Mouse (Mus musculus): ENCODE measurements around the gene Nab2. TPM values are rescaled to one million over a fixed set of nuclear protein-coding genes. Genes with fewer than 3 reads are reported as not detected.

Gene Nab2
- 0.93 and 1.2 TPM in 2 replicates for polyA plus RNA-seq (2014; fragmentation: Nextera tagmentation; extraction: Ambion mirVana)

DNA sequence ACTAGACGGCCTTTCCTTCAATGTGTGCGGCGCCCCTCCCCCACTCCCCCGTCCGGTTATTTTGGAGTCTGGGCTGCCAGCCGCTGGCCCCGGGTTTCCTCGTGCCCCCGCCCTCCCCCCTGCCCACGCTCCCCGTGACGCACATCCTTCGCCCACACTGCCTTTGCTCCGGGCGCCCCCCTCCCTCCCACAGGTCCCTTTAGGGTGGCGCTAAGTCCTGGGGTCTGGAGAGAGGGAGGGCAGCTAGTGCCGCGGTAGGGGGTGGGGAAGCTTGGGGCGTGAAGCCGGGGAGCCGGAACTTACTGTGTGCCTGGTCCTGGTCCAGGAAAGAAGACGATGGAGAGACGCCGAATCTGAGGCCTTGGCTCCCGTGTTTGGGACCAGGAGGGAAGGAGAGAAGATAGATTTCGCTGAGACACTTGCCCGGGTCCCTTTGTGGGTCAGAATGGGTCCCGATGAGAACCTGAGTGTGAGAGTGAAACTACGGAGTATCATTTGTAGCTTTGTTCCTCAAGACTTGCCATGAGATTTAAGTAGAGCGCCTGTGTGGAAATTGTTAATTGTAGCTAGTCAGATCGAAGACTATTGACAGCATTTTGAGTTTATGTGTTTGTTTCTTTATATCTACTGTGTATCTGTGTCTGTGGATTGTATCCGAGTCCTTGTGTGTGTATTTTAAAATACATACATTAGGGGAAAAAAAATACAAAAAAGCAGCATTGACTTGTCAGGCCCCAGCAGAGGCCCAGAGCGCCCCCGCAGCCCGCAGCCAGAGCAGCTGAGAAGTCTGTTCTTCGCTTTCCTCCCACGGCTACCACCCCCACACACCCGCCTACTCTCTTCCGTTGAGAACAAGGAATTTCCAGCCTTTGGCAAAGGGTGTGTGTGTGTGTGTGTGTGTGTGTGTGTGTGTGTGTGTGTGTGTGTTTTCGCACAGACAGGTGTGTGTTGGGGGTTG, at the start of gene Nab2:
Gene Nab2, minus strand, starts transcription at position 476 of the 958 bp plus-strand sequence.
- H3K4me3 ChIP-seq (replicated peaks; ENCODE audit: low read depth, low read length): peak within 1 kb of the TSS; percentile 54
- no peaks in the 10 kb centered on the region for H3K36me3 ChIP-seq (ENCODE audit: control insufficient read depth, insufficient read depth, low read length)
- ATAC-seq (ENCODE audit: low FRiP score, low TSS enrichment) (0 out of 2 replicates have a peak, but pooled peaks have one; percentile 25), DNase-seq (peak; percentile 63)
- no peaks in the 10 kb centered on the region for H3K9me3 ChIP-seq (ENCODE audit: control insufficient read depth, low read length)
- peaks cover 46% of the 10 kb centered on the region for H3K27me3 ChIP-seq (ENCODE audit: control insufficient read depth, insufficient read depth, low read length)
- 3% methylated on average over 39 of the region's 40 CpGs for WGBS
- peaks cover 10% of the 10 kb centered on the region; the same call in 1 of the 2 replicates for H3K4me1 ChIP-seq (ENCODE audit: control insufficient read depth, insufficient read depth, low read length)
- no peak within 1 kb of the TSS; the same call in 1 of the 2 replicates for H3K9ac ChIP-seq (replicated peaks; ENCODE audit: low read length)
- peak within 1 kb of the TSS; percentile 94 for H3K4me2 ChIP-seq (ENCODE audit: low read length)
- H3K27ac ChIP-seq (replicated peaks; ENCODE audit: low read depth, low read length): peak within 1 kb of the TSS; percentile 37; the same call in 1 of the 2 replicates

DNA sequence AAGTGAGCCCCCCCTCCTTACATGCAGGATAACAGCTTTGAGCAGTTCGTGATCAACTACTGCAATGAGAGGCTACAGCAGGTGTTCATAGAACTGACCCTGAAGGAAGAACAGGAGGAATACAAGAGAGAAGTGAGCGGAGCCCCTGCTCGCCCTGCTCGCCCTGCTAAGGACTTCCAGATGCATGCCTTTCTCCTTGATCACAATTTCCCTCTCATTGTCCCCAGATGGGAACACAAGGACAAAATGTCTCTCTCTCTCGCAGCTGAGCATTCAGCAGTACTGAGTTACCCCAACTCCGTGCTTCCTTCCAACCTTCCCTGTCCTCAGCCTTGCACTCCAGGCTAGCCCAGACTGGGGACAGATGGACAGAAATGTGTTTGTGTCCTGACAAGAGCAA, 44.4 kb upstream of the Nab2 start:
- no peak overlapping the region for H3K9ac ChIP-seq (replicated peaks; ENCODE audit: low read length)
- H3K27ac ChIP-seq (replicated peaks; ENCODE audit: low read depth, low read length): no peak overlapping the region
- H3K36me3 ChIP-seq (ENCODE audit: control insufficient read depth, insufficient read depth, low read length): no peaks in the 10 kb centered on the region
- H3K4me1 ChIP-seq (ENCODE audit: control insufficient read depth, insufficient read depth, low read length): no peaks in the 10 kb centered on the region
- DNase-seq: no peak
- no peak overlapping the region for H3K4me2 ChIP-seq (ENCODE audit: low read length)
- H3K27me3 ChIP-seq (ENCODE audit: control insufficient read depth, insufficient read depth, low read length): no peaks in the 10 kb centered on the region
- H3K9me3 ChIP-seq (ENCODE audit: control insufficient read depth, low read length): no peaks in the 10 kb centered on the region
- no peak for ATAC-seq (ENCODE audit: low FRiP score, low TSS enrichment)
- H3K4me3 ChIP-seq (replicated peaks; ENCODE audit: low read depth, low read length): no peak overlapping the region
- WGBS: 86% methylated on average over 6 of the region's 6 CpGs

DNA sequence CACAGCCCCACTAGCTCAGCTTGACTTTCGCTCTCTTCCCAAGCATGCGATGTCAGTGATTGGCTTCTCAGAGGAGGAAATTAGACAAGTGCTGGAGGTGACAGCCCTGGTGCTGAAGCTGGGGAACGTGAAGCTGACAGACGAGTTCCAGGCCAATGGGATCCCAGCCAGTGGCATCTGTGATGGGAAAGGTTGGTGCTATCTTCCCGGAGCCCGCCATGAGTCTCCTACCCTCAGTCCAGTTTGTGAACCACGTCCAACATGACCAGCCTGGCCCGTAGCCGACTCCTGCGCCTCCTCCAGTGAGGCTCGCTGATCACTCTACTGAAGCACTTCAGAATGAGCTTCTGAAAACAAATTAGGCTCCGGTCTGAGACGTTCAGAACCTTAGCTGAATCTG, 42.0 kb upstream of the Nab2 start:
- no peaks in the 10 kb centered on the region for H3K36me3 ChIP-seq (ENCODE audit: control insufficient read depth, insufficient read depth, low read length)
- H3K9me3 ChIP-seq (ENCODE audit: control insufficient read depth, low read length): no peaks in the 10 kb centered on the region
- H3K27ac ChIP-seq (replicated peaks; ENCODE audit: low read depth, low read length): no peak overlapping the region
- ATAC-seq (ENCODE audit: low FRiP score, low TSS enrichment) (no peak), DNase-seq (no peak)
- H3K4me1 ChIP-seq (ENCODE audit: control insufficient read depth, insufficient read depth, low read length): no peaks in the 10 kb centered on the region
- H3K4me2 ChIP-seq (ENCODE audit: low read length): no peak overlapping the region
- no peak overlapping the region for H3K4me3 ChIP-seq (replicated peaks; ENCODE audit: low read depth, low read length)
- no peak overlapping the region for H3K9ac ChIP-seq (replicated peaks; ENCODE audit: low read length)
- WGBS: 89% methylated on average over 13 of the region's 13 CpGs
- no peaks in the 10 kb centered on the region for H3K27me3 ChIP-seq (ENCODE audit: control insufficient read depth, insufficient read depth, low read length)

DNA sequence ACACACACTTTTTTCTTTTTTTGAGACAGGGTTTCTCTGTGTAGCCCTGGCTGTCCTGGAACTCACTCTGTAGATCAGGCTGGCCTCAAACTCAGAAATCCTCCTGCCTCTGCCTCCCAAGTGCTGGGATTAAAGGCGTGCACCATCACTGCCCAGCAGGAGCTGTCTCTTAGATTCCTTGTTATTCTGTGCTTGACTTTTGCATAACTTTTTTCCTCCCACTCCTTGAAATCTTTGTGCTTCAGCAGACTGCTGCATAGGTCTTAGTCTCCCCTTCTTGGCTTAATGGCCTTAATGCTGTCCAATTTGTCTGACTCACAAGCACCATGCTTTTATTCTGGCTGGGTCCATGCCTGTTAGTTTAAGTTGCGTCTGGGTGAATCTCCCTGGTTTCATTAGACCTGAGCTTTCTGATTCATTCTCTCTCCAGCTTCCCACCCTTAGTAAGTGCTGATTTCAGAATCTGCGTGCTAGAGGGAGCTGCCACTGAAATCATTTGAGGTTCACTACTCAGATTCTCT, 40.5 kb upstream of the Nab2 start:
- no peak overlapping the region for H3K4me3 ChIP-seq (replicated peaks; ENCODE audit: low read depth, low read length)
- H3K27me3 ChIP-seq (ENCODE audit: control insufficient read depth, insufficient read depth, low read length): no peaks in the 10 kb centered on the region
- ATAC-seq (ENCODE audit: low FRiP score, low TSS enrichment): no peak
- no peak overlapping the region for H3K27ac ChIP-seq (replicated peaks; ENCODE audit: low read depth, low read length)
- H3K9ac ChIP-seq (replicated peaks; ENCODE audit: low read length): no peak overlapping the region
- H3K4me1 ChIP-seq (ENCODE audit: control insufficient read depth, insufficient read depth, low read length): no peaks in the 10 kb centered on the region
- H3K4me2 ChIP-seq (ENCODE audit: low read length): no peak overlapping the region
- H3K9me3 ChIP-seq (ENCODE audit: control insufficient read depth, low read length): no peaks in the 10 kb centered on the region
- WGBS: 89% methylated on average over 3 of the region's 3 CpGs
- H3K36me3 ChIP-seq (ENCODE audit: control insufficient read depth, insufficient read depth, low read length): no peaks in the 10 kb centered on the region
- no peak for DNase-seq

DNA sequence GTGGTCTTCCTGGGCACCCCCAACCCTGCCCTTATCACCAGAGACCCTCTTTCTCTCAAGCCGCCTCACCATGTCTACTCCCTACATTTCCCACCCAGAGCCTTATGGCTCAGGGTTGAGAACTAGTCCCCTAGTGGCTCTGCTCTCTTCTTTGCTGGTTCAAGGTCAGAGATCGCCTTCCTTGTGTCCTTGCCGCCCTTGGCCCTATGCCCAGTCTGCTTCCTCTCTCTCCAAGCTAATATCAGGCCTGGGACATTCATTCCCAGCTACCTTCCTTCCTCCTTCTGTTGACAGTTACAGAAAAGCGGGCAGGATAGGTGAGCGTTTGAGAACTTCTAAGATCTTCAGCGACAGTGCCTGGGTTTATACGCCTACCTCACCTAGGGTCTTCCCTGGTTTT, 39.4 kb upstream of the Nab2 start:
- no peak for ATAC-seq (ENCODE audit: low FRiP score, low TSS enrichment)
- H3K9ac ChIP-seq (replicated peaks; ENCODE audit: low read length): no peak overlapping the region
- H3K27ac ChIP-seq (replicated peaks; ENCODE audit: low read depth, low read length): no peak overlapping the region
- no peaks in the 10 kb centered on the region for H3K4me1 ChIP-seq (ENCODE audit: control insufficient read depth, insufficient read depth, low read length)
- H3K27me3 ChIP-seq (ENCODE audit: control insufficient read depth, insufficient read depth, low read length): no peaks in the 10 kb centered on the region
- no peak overlapping the region for H3K4me3 ChIP-seq (replicated peaks; ENCODE audit: low read depth, low read length)
- WGBS: 92% methylated on average over 7 of the region's 7 CpGs
- no peaks in the 10 kb centered on the region for H3K9me3 ChIP-seq (ENCODE audit: control insufficient read depth, low read length)
- no peak overlapping the region for H3K4me2 ChIP-seq (ENCODE audit: low read length)
- no peaks in the 10 kb centered on the region for H3K36me3 ChIP-seq (ENCODE audit: control insufficient read depth, insufficient read depth, low read length)
- DNase-seq: no peak

DNA sequence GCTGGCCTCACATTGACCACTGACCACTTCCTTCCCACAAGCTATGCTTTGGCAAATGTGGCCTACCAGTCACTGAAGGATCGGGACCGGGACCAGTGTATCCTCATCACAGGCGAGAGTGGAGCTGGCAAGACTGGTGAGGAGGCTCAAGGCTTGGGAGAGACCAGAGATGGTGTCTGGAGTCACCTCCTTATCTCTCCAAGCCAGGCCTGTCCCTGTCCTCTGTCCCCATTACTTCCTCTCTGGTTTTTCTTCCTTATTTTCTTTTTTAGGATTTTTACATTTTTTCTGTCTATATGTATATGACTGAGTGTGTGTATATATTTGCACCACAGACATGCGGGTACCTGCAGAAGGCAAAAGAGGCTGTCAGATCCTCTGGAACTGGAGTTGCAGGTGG, 37.4 kb upstream of the Nab2 start:
- Histone ChIP-seq H3K4me2 (ENCODE audit: low read length) (no peak overlapping the region), H3K4me1 (ENCODE audit: control insufficient read depth, insufficient read depth, low read length) (no peaks in the 10 kb centered on the region), H3K27ac (replicated peaks; ENCODE audit: low read depth, low read length) (no peak overlapping the region), H3K9me3 (ENCODE audit: control insufficient read depth, low read length) (no peaks in the 10 kb centered on the region), H3K27me3 (ENCODE audit: control insufficient read depth, insufficient read depth, low read length) (no peaks in the 10 kb centered on the region), H3K9ac (replicated peaks; ENCODE audit: low read length) (no peak overlapping the region), H3K4me3 (replicated peaks; ENCODE audit: low read depth, low read length) (no peak overlapping the region), H3K36me3 (ENCODE audit: control insufficient read depth, insufficient read depth, low read length) (no peaks in the 10 kb centered on the region)
- 94% methylated on average over 4 of the region's 4 CpGs for WGBS
- ATAC-seq (ENCODE audit: low FRiP score, low TSS enrichment) (no peak), DNase-seq (no peak)

DNA sequence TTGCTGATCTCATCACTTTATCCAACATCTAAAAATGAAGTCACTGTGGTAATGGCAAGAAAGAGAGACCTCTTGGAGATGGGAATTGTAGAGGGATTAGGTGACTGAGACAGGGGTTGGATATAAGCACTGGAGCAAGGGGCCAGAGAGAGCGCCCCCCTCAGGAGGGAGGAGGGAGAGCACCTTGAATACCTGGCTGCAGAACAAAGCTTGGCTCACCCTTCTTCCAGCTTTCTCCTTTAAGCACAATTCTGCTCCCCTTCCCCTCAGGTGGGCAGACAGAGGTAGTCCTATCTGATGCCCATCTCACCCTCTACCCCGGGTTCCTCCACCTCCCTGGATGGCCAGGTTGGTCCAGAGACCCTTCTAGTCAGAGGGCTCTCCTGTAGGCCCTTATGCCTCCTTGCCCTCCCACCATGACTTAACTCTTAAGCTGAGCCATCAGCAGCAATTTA, 36.4 kb upstream of the Nab2 start, which contains the start of gene Myo1a:
Gene Myo1a, plus strand, starts transcription at position 405 of the 455 bp plus-strand sequence.
- H3K27ac ChIP-seq (replicated peaks; ENCODE audit: low read depth, low read length): no peak within 1 kb of the TSS
- WGBS: 78% methylated on average over 2 of the region's 2 CpGs
- H3K4me2 ChIP-seq (ENCODE audit: low read length): no peak within 1 kb of the TSS

DNA sequence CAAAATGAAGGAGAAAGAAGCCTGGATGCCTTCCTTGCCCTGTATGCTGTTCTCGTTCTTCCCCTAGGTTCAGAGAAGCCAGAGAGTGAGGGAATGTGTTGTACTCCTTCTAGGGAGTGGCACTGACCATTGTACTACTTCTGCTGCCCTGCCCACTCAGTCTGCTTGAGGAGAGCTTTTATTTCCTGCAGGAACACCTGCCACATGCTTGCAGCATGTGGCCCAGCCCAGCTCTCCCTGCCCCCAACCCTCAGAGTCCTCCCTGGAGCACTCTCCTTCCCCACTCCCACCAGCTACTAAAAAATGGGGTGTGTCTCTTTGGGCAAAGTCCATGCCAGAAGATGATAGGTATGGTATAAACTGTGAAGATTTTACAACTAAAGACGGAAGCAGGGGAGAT, 35.9 kb upstream of the Nab2 start:
- H3K4me1 ChIP-seq (ENCODE audit: control insufficient read depth, insufficient read depth, low read length): no peaks in the 10 kb centered on the region
- no peak overlapping the region for H3K27ac ChIP-seq (replicated peaks; ENCODE audit: low read depth, low read length)
- 74% methylated on average over 2 of the region's 2 CpGs for WGBS
- no peaks in the 10 kb centered on the region for H3K27me3 ChIP-seq (ENCODE audit: control insufficient read depth, insufficient read depth, low read length)
- no peak for ATAC-seq (ENCODE audit: low FRiP score, low TSS enrichment)
- no peak overlapping the region for H3K4me3 ChIP-seq (replicated peaks; ENCODE audit: low read depth, low read length)
- H3K4me2 ChIP-seq (ENCODE audit: low read length): no peak overlapping the region
- H3K9ac ChIP-seq (replicated peaks; ENCODE audit: low read length): no peak overlapping the region
- no peak for DNase-seq
- H3K36me3 ChIP-seq (ENCODE audit: control insufficient read depth, insufficient read depth, low read length): no peaks in the 10 kb centered on the region
- no peaks in the 10 kb centered on the region for H3K9me3 ChIP-seq (ENCODE audit: control insufficient read depth, low read length)

More for the DNA sequence above, 36.4 kb upstream of the Nab2 start, which contains the start of gene Myo1a:
- Histone ChIP-seq H3K36me3 (ENCODE audit: control insufficient read depth, insufficient read depth, low read length) (no peaks in the 10 kb centered on the region), H3K4me1 (ENCODE audit: control insufficient read depth, insufficient read depth, low read length) (no peaks in the 10 kb centered on the region), H3K9ac (replicated peaks; ENCODE audit: low read length) (no peak within 1 kb of the TSS), H3K4me3 (replicated peaks; ENCODE audit: low read depth, low read length) (no peak within 1 kb of the TSS), H3K9me3 (ENCODE audit: control insufficient read depth, low read length) (no peaks in the 10 kb centered on the region), H3K27me3 (ENCODE audit: control insufficient read depth, insufficient read depth, low read length) (no peaks in the 10 kb centered on the region)
- DNase-seq: no peak
- ATAC-seq (ENCODE audit: low FRiP score, low TSS enrichment): no peak
